Mouse (Mus musculus): ENCODE measurements around the gene Pigc.

DNA sequence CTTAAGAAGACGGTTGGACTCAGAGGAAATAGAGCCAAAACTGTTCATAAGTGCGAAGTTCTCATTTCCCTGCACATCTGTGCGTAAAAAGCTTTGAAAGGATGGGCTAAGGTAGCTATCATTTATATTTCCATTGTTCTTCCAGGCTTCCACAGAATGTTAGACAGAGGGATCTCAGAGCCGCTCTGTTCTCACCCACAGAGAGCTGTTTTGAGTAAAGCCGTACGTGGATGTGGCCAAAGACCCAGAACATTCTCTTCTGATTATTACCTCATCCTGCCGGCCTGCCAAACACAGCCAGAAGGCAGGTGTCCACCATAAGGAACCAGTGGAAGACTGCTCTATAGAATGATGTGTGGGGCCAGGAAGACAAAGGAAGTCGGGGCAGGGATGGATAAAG, 32.3 kb downstream of the Pigc start:
- TF ChIP-seq POLR2A (IDR thresholded peaks at IDR 0.05; ENCODE audit: low read depth, low read length), result no peak
- TF ChIP-seq CTCF (conservative IDR thresholded peaks at IDR 0.05; ENCODE audit: insufficient read depth, insufficient read length, low read depth, low read length), result no peak

All from kidney, adult 2 months (tissue).